Mouse (Mus musculus) kidney, adult 8-10 months (tissue): ENCODE results near the gene Egfr.

Experiments used
- DNase-seq, 2 experiments: peaks; one replicate each; pipeline ENCODE4 v3.0.0; 2022

The Egfr gene

DNA sequence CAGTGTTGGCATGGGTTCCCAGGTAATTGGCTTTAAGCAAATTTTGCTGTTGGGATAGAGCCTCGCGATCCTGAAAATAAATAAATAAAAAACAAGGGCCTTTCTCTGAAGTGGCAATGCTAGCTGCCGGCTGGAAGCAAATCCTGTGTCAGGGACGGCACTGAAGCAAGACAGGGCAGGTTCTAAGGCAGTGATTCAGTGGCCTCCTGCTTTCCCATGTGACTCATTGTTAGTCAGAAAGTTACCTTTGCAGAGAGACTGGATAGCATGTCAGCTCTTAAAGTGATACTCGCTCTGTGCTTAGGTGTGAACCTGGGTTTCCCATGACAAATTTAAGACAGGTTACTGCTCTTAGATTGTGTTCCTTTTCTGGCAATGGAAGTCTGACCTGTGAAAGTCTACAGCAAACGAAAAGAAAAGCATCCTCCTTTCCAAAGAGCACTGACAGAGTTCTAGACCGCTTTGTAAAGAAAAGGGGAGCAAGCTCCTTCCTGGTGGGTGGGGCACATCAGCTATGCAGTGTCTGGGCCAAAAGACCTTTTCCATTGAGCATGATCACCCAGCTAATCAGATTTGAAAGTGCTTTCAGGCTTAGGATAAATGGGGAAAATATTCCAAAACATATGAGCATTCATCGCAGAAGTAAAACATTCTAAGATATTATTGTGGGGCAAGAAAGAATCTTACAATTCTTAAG lies 78.7 kb downstream of the Egfr start:
- peak in 1 of 2 experiments; percentile 16 for DNase-seq

DNA sequence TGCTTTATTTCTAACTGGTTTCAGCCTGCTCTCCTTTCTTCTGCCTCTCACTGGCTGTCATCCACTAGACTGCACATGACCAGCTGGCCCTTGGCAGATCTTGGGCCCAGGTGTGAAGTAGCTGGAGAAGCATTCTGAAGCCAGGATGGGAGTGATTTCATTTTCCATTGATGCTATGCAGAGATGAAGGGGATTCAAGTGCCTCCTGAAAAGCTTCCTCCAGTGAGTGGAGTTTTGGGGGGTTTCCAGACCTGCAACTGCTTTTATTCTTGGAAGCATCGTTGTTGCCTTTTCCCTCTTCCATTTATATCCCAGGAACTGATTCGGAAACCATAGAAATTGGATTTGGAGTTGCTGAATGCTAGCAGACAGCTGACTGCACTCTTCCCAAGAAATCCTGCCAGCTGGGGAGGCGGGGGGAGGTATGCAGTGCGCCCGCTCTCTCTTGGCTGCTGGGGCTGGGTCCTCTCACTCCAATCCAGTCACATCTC lies 80.0 kb downstream of the Egfr start:
- DNase-seq: no peak

DNA sequence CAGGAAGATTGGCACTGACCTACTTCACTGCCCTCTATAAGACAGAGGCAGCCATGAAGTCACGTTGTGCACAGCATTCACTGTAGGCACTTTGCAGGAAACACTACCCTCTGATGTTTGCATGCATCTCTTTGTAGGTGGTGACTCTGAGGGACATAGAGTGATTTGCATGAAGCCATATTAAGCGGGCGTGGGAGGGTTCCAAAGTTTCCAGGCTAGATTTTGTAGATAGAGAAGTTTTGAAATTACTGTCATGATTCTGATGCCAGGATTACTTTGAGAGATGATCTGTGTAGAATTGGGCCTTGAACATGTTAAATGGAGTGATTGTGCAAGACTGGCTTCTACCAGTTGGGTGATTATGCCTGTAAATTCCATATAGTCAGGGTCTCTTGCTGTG lies 86.8 kb downstream of the Egfr start:
- DNase-seq: no peak

DNA sequence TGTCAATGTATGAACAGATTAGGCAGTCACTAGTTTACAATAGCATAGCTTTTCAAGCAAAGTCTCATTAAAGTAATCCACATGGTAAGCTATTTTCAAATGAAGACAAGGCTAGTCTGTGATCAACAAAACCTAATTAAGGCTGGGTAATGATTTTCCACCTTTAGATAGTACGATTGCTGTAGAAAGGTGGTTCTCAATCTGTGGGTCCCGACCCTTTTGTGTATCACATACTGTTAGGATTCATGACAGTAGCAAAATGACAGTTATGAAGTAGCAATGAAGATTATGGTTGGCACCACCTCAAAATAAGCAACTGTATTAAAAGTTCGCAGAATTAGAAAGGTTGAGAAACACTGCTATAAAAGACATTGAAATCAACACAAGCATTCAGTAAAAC lies 90.9 kb downstream of the Egfr start:
- no peak for DNase-seq

DNA sequence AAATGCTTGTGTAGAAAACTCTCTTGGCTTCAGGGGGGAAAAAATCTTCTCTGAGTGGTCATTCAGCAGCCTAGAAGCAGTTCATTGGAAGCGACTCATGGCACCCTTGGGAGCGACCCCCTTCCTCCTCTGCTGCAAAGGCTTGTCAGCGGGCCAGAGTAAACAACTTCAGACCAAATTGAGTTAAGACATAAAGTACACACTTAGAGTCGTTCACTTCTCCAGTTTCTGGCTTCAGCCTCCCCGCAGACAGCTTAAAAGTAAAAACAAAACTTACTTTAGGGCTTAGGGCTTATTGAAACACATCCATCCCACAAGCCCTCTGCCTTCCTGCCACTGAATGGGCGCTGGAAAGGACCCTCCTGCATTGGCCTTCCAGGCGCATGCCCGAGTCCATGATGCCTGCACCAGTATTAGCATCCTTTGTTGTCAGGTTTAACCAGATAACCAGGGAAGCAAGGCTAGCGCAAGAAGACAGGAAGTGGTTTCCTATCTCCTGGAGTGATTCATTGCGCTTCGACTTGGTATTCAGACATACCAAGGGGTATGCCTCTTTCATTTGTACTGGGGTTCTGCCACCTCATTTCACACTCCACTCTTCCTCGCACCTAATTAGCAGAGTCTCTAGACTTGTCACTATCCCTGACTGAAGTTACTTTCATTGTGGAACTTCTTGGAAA lies 92.0 kb downstream of the Egfr start:
- no peak for DNase-seq

DNA sequence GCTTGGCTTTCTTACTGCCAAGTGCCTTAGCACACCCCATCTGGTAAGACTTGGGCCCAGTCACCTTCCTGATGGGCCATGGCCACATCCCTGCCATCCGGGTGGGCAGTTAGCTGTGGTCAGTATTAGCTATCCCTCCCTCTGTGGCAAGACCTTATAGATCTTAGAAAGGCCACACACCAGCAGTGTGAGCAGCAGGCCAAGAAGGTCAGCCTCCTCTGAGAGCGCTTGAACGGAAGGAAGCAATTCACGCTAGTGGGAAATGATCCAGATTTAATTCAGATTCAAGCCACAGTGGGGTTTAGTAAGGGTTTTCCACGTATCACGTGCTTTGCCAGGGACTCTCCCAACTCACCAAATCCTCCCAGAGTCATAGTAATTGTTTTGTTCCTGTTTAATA lies 96.9 kb downstream of the Egfr start:
- DNase-seq: no peak

DNA sequence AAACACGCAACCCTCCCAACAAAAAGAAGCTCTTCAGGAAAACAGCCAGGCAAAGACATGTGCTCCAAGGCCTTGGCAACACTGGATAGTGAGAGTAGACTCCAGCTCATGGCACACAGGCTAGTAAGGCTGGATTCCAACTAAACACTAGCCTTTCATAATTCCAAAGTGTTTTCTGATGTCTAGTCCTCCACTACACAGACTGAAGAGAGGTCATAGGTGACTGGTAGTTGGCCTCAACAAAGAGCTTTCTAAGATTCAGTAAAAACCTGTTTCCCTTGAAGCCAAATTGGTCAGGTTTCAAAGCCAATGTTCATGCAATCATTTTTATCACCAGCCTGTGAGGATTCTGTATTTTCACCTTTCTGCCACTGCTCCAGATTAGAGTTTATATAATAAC lies 99.4 kb downstream of the Egfr start:
- no peak for DNase-seq

DNA sequence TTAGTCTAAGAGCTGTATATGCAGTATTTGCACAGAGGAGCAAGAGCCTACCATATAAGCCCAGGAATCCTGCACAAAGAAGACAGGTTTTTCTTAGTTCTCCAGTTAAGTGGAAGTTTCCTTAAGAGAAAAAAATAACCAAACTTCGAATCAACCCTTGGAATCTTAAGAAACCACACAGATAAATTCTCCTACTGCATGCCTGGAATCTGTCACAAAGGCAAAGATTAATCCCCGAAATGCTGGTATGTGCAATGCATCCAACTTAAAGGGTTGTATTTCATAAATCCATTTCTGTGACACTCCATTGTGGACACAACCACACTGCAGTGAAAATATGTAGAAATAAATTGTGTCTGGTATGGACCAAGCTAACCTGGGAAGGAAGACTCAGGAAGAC lies 102.1 kb downstream of the Egfr start:
- no peak for DNase-seq

DNA sequence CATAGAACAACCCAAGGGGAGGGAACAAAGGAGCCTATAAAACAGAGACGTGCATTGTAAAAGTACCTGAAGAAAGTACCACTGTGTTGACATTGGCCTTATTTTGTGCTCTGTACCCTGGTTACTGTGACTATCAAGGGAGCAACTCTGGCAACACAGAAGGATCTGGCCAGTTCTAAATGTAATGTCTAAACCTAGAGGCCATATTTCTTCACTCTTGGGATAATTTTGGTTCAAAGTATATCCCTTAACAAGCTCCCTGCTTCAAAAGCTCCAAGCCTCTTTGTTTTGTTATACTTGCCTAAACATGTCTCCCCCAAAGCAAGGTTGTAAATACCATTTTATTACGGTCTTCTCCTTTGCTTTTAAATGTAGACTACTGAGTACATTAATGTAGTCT lies 105.3 kb downstream of the Egfr start:
- DNase-seq: no peak

DNA sequence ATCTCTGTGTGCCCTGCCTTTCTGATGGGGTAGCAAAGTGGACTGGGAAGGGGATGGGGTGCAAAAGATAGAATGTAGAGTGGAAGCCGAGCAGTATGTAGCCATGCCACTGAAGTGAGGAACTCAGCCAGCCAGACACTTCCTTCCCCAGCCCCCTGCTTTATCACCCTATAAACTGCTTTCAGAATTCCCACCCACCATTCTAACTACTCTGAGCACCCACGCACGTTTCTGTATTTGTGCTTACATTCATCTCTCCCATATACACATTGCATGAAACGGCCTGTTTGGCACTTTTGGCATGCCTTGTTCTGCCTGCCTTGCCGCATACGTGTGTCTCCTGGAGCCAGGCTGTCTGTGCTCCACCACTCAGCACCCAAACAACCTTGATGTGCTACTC lies 109.0 kb downstream of the Egfr start:
- DNase-seq: no peak

DNA sequence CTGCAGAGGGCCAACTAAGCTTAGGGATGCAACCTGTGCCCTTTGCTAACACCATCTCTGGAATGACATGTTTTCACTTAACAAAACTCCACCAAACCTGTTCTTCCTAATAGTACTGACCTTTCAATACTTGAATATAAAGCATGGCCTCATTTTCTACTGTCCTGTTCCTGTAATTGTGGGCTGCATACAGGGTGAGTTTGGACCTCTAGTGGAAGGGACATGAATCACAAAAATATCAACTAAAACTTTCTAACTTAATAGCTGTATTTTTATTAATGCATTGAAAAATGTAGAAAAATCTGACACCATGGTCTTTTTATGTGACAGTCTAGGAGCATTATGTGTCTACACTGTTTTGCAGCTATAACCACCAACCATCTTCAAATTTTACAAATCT lies 111.5 kb downstream of the Egfr start:
- DNase-seq: no peak

DNA sequence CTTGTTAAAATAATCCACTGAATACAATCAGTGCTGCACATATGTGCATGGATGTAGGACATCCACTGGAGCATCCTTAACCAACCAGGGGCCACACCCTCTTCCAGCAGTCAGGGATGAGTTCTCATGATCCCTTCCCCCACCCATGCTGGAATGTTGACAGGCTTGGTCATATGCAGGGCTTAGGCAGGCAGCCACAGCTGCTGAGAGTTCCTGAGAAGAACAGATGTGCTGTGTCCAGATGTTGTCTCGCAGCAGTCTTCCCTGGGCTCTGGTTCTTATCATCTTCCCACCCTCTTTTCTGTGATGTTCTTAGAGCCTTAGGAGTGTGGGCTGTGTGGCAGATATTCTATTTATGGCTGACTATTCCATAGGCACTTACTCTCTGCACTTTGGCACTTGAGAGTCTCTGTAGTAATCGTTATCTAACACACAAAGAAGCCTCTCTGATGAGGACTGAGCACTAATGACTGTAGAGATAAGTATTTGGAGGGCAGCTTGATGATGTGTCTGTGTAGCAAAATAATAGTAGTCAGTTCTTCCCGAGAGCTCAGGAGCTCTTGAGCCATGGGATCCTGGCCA lies 113.1 kb downstream of the Egfr start:
- DNase-seq: no peak

DNA sequence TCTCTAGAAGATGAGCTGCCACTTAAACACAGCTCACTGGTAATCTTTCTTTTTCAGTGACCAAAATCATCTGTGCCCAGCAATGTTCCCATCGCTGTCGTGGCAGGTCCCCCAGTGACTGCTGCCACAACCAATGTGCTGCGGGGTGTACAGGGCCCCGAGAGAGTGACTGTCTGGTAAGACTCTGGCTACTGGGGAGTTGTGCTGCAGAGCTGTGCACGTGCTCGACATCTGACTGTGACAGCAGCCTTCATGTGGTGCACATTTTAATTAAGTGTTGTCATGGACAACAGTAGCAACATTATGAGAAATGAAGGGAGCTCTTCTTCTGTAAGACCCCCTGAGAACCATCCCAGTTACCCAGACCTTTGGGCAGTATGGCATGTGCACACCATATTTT lies 116.0 kb downstream of the Egfr start:
- DNase-seq: no peak

DNA sequence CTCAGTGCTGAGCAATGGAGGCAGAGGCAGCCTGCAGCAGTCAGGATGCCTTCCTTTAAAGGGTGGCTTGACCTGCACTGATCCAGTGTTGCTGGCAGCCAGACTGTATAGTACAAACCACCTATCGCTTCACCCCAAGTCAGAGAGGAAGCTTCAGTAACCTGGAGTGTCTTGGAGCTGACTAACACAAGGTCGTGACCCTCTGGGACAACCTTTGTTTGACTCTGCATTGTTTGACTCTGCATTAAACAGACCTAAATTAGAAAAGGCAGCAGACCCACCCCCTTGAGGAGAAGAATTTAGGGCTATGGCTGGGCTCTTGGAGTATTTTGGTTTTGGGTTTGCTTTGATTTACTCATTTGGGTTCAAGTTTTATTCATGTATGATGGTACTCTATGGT lies 117.5 kb downstream of the Egfr start:
- no peak for DNase-seq

DNA sequence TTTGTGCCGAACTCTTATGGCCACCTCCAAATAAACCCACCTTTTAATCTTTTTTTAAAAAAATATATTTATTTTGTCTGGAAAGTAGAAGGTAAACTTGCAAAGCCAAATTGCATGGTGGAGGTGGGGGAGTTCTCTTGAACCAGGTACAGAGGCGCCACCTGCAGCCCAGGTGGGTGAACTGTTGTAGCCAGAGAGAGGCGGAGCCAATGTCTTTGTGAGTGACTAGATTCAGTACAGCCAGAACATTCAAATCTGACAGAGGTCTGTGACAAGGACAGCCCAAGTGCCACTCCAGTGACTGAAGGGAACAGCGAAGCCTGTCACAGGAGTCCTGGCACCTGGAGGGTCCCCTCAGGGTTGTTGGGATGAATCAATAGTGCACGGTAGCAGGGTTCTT lies 119.1 kb downstream of the Egfr start:
- DNase-seq: peak; percentile 69 to 89

DNA sequence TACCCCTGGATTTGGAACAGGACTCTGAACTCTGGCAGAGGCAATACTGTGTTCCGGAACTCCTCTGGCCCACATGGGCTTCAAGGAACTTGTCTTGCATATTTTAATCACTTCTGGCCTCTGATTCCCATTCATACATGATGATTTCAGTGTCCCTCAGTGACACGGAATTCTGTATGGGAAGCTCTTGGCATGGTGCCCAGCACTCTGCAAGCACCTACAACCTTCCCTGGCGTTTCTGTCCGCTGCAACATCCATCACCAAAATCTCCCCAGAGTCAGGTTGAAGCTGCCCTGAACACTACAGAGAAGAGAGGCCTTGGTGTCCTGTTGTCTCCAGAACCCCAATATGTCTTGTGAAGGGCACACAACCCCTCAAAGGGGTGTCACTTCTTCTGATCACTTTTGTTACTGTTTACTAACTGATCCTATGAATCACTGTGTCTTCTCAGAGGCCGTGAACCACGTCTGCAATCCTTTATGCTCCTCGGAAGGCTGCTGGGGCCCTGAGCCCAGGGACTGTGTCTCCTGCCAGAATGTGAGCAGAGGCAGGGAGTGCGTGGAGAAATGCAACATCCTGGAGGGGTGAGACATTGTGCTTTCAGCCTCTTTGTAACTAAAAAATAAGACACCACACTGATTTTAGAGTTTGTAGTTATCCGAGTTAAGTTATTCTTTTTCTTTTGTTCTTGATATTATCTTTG lies 125.8 kb downstream of the Egfr start:
- peak in 1 of 2 experiments; percentile 14 for DNase-seq

DNA sequence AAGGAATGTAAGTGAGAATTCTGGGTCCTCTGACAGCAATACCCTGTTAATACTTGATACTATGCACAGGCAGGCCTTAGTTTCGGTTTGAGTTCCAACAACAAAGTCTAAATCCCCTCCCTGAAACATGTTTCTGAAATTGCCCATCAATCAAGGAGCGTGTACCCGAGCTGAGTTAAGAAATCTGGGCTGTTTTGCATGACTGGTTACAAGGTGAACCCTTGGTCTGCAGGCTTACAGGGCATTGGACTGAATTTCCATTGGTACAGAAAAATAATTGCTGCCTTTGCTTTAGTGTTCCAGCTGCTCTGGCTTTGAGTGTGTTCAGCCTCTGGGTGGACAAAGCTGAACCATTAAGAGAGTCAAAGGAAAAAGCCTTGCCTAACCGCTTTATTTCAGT lies 129.9 kb downstream of the Egfr start:
- peak; percentile 62 to 81 for DNase-seq

DNA sequence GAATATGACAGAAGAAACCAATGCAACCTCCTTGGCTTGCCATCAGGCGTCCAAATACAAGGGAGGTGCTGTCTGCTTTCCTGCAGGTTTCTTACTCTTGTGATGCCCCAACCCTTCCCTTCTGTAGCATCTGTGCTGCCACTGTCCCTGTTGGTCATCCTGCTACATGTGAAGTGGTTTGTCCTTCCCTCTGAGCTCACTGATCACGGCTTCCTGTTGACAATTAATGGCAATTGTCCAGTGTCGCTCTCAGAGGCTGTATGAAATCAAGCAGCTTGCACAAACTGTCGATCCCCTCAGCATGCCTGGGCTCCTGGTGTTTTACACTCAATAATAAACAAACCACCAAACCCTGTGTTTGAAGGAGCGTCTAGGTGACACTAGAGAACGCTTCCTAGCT lies 134.1 kb downstream of the Egfr start:
- DNase-seq: no peak

DNA sequence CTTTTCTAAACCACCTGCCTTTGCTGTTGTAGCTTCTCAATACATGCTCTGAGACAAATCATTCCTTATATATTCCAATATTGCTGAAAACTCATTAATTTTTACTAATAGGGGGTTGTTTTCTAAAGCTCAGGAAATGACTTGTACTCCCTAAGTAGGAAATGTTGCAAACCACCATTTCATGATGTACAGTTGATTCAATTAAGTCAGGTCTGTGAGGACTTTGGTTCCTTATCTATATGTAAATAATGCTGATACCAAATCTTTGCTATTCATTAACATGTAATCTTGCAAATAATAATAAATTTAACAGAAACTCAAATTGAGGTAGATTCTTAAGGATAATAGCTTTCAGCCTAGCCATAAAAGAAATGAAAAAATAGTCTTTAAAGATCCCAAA lies 136.1 kb downstream of the Egfr start:
- no peak for DNase-seq

DNA sequence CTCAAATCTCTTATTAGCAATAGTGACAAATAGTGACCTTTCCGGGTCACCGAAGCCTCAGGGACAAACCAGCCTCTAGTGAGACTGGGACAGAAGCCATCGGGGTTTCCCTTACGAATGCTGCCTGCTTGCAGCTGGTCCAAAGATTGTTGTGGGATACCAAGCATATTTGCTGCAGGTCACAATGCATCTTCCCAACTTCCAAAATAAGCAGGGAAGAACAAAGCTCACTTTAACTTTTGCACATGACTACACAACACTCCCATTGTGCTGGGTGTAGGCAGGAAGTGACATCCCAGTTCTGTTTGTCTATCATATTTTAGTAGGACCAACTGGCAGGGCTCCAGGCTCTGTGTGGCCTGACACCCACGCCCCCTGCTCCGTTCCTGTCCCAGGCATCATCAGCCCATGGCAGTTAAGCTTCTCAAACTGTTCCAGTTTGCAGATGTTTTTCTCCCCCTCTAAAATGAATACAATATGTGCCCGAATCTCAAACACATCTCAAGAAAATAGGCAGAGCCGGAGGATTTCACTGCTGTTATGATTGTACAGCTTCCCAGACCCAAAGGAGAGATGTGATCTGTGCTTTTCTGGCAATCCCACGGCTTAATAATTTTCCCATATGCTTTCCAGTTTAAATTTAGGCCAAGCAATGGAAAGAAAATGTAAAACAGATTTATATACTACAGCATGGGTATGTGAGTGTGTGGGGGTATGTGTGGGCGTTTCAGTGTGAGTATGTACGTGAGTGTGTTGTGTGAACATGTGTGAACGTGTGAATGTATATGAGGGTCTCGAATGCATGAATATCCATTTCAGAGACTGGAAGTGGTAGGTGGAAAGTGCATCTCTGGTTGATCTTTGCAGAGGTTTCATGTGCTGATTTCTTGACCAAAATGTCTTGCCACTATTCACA lies 143.7 kb downstream of the Egfr start:
- peak in 1 of 2 experiments; percentile 13 for DNase-seq

DNA sequence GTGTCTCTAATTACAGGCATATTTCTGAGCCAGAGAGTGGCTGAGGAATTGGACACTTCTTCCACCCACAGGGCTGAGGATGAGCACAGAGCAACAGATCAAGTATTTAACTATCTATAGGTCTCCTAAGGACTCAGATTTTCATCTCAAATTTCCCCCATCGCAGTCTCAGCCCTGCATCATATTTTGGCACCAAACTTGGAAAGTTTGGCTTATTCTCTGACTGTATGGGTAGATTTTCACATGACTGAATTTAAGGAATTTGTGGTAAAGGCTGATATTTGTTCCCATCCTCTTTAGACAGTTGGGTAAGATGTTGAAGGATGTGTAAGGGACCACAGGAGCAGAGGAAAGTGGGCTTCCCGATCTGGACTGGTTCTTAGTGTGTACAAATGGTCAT lies 145.7 kb downstream of the Egfr start:
- DNase-seq: no peak

DNA sequence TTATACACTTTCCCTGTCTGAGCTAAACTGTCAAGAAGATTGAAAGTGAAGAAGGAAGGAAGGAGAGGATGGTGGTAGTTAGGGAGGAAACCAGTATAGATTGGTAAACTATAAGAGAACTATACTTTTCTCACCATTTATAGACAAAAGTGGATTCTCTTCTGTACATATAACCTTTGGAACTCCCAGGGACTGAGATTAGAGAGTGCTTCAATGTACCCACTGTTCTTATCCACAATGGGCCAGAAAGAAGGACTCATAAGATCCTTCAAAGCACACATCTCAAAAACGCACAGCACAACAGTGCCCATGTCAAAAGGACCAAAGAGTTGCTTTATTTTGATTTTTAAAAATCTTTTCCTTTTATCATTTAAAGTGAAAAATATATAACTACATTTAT lies 148.2 kb downstream of the Egfr start:
- DNase-seq: no peak
